Mouse (Mus musculus) sigmoid colon, adult 10 weeks (tissue): ENCODE results near the gene Cyp26c1. TPM values are rescaled to one million over a fixed set of nuclear protein-coding genes. Genes with fewer than 3 reads are reported as not detected.

Source experiments
- polyA plus RNA-seq: library from polyadenylated mRNA; stranded (reverse); fragments of 350-450 nt; fragmentation: Illumina TruSeq; extraction: RNeasy Lipid Tissue Mini Kit (QIAGEN cat#74804); gene quantifications from one replicate; pipeline ENCODE4 v1.2.3, GENCODE M21; 2014; ENCODE audit warnings: low read depth, low replicate concordance

Cyp26c1 gene
- polyA plus RNA-seq: not detected

DNA sequence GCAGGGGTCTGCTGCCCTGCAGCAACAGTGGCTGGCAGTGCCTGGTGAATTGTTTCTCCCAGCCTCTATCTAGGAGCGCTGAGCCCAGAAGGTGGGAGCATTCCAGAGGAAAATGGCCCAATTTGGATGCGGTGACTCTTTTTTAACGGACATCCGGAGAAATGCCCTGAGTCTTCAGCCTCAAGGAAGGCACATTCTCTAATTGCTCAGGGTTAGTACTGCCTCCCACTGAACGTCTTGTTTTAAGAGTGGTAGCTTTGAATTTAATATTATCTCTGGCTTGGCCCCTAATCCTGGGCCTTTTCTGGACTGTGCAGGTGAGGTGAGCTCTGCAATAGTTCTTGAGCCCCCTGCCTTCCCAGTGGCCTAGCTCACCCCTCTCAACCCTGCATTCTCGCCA, at the start of gene Cyp26c1:
Gene Cyp26c1 (plus strand): TSS at position 301 of the 400 bp plus-strand sequence.

GRCm38 (mm10) chr19:37697651-37698272, 12.4 kb downstream of the Cyp26c1 start, which contains the start of gene Cyp26a1:
Gene Cyp26a1, plus strand, starts transcription at chr19:37697798.

Other genes with a start within 250 kb of the Cyp26c1 start
- gene Exoc6, start 135.2 kb upstream of the Cyp26c1 start, polyA plus RNA-seq: 51.1 TPM
- not detected for gene Cyp26a1, start 12.2 kb downstream of the Cyp26c1 start, polyA plus RNA-seq